Mouse (Mus musculus): Measurements from ENCODE around the gene Cldn7. TPM values are rescaled to one million over a fixed set of nuclear protein-coding genes. Genes with fewer than 3 reads are reported as not detected.

Gene Cldn7
- total RNA-seq, 2 experiments from 2014 or later, result not detected

- intact Hi-C loops (cut with DNase I), result loop anchor here (10.0 kb wide), 1 partner anchor 284 kb away; the partner anchor contains the start of gene Slc16a11
These were observed 33.5 kb upstream of the Cldn7 start for GRCm38 (mm10) chr11:69930967-69931537.

GRCm38 (mm10) chr11:69931769-69932168 is 32.8 kb upstream of the Cldn7 start:
- no peak for DNase-seq (ENCODE audit: extremely low spot score in 1 of 2, low spot score in 2 of 2)
- intact Hi-C loops (cut with DNase I), result loop anchor here (10.0 kb wide), 1 partner anchor 283 kb away; the partner anchor contains the start of gene Slc16a11

More at GRCm38 (mm10) chr11:69930967-69931537, 33.5 kb upstream of the Cldn7 start:
- no peak for DNase-seq (ENCODE audit: extremely low spot score in 1 of 2, low spot score in 2 of 2)

- intact Hi-C loops (cut with DNase I), result loop anchor here (10.0 kb wide), 1 partner anchor 283 kb away; the partner anchor contains the start of gene Slc16a11
These were observed 32.3 kb upstream of the Cldn7 start for GRCm38 (mm10) chr11:69932254-69932653.

GRCm38 (mm10) chr11:69933066-69933465 is 31.5 kb upstream of the Cldn7 start:
- intact Hi-C loops (cut with DNase I), result loop anchor here (10.0 kb wide), 1 partner anchor 282 kb away; the partner anchor contains the start of gene Slc16a11
- DNase-seq (ENCODE audit: extremely low spot score in 1 of 2, low spot score in 2 of 2), result no peak

More at GRCm38 (mm10) chr11:69932254-69932653, 32.3 kb upstream of the Cldn7 start:
- no peak for DNase-seq (ENCODE audit: extremely low spot score in 1 of 2, low spot score in 2 of 2)

GRCm38 (mm10) chr11:69934169-69934568 is 30.4 kb upstream of the Cldn7 start:
- DNase-seq (ENCODE audit: extremely low spot score in 1 of 2, low spot score in 2 of 2), result peak; percentile 83 to 94
- intact Hi-C loops (cut with DNase I), result loop anchor here (2.0 to 10.0 kb wide), 2 partner anchors 15 to 281 kb away; partner anchors contain the start of genes Slc16a11 and Slc2a4

- DNase-seq (ENCODE audit: extremely low spot score in 1 of 2, low spot score in 2 of 2), result no peak
- intact Hi-C loops (cut with DNase I), result loop anchor here (2.0 to 10.0 kb wide), 2 partner anchors 14 to 280 kb away; partner anchors contain the start of genes Slc16a11 and Slc2a4
These were observed 29.9 kb upstream of the Cldn7 start for GRCm38 (mm10) chr11:69934681-69935080.

- intact Hi-C loops (cut with DNase I), result loop anchor here (2.0 to 10.0 kb wide), 2 partner anchors 13 to 279 kb away; partner anchors contain the start of genes Slc16a11 and Slc2a4
- peak; percentile 82 to 91 for DNase-seq (ENCODE audit: extremely low spot score in 1 of 2, low spot score in 2 of 2)
These were observed 29.3 kb upstream of the Cldn7 start, which contains the start of gene Ybx2 for GRCm38 (mm10) chr11:69935137-69935879. Ybx2 (plus strand) TSS chr11:69935796.

GRCm38 (mm10) chr11:69936156-69936555 is 28.4 kb upstream of the Cldn7 start:
- DNase-seq (ENCODE audit: extremely low spot score in 1 of 2, low spot score in 2 of 2), result peak in 1 of 2 experiments; percentile 61
- intact Hi-C loops (cut with DNase I), result loop anchor here (10.0 kb wide), 1 partner anchor 279 kb away; the partner anchor contains the start of gene Slc16a11

GRCm38 (mm10) chr11:69936714-69937347 is 27.7 kb upstream of the Cldn7 start:
- DNase-seq (ENCODE audit: extremely low spot score in 1 of 2, low spot score in 2 of 2), result no peak
- intact Hi-C loops (cut with DNase I), result loop anchor here (10.0 kb wide), 1 partner anchor 278 kb away; the partner anchor contains the start of gene Slc16a11

GRCm38 (mm10) chr11:69937385-69937784 is 27.2 kb upstream of the Cldn7 start:
- peak in 1 of 2 experiments; percentile 41 for DNase-seq (ENCODE audit: extremely low spot score in 1 of 2, low spot score in 2 of 2)
- intact Hi-C loops (cut with DNase I), result loop anchor here (10.0 kb wide), 1 partner anchor 277 kb away; the partner anchor contains the start of gene Slc16a11

GRCm38 (mm10) chr11:69937834-69938233 is 26.7 kb upstream of the Cldn7 start:
- DNase-seq (ENCODE audit: extremely low spot score in 1 of 2, low spot score in 2 of 2), result no peak
- intact Hi-C loops (cut with DNase I), result loop anchor here (10.0 kb wide), 1 partner anchor 277 kb away; the partner anchor contains the start of gene Slc16a11

GRCm38 (mm10) chr11:69938401-69938979 is 26.1 kb upstream of the Cldn7 start:
- intact Hi-C loops (cut with DNase I), result loop anchor here (10.0 kb wide), 1 partner anchor 276 kb away; the partner anchor contains the start of gene Slc16a11
- no peak for DNase-seq (ENCODE audit: extremely low spot score in 1 of 2, low spot score in 2 of 2)

GRCm38 (mm10) chr11:69939181-69939580 is 25.4 kb upstream of the Cldn7 start:
- intact Hi-C loops (cut with DNase I), result loop anchor here (10.0 kb wide), 1 partner anchor 276 kb away; the partner anchor contains the start of gene Slc16a11
- no peak for DNase-seq (ENCODE audit: extremely low spot score in 1 of 2, low spot score in 2 of 2)

- no peak for DNase-seq (ENCODE audit: extremely low spot score in 1 of 2, low spot score in 2 of 2)
- intact Hi-C loops (cut with DNase I), result loop anchor here (10.0 kb wide), 1 partner anchor 275 kb away; the partner anchor contains the start of gene Slc16a11
These were observed 24.8 kb upstream of the Cldn7 start for GRCm38 (mm10) chr11:69939731-69940130.

GRCm38 (mm10) chr11:69940962-69941361 is 23.6 kb upstream of the Cldn7 start:
- intact Hi-C loops (cut with DNase I), result no loop called here

GRCm38 (mm10) chr11:69945216-69945615 is 19.4 kb upstream of the Cldn7 start:
- intact Hi-C loops (cut with DNase I), result no loop called here

More at GRCm38 (mm10) chr11:69940962-69941361, 23.6 kb upstream of the Cldn7 start:
- DNase-seq (ENCODE audit: extremely low spot score in 1 of 2, low spot score in 2 of 2), result no peak

GRCm38 (mm10) chr11:69945997-69946891 is 18.3 kb upstream of the Cldn7 start:
- no peak for DNase-seq (ENCODE audit: extremely low spot score in 1 of 2, low spot score in 2 of 2)
- intact Hi-C loops (cut with DNase I), result no loop called here

More at GRCm38 (mm10) chr11:69945216-69945615, 19.4 kb upstream of the Cldn7 start:
- DNase-seq (ENCODE audit: extremely low spot score in 1 of 2, low spot score in 2 of 2), result no peak

Data from left cerebral cortex, postnatal 10 days (tissue).